Mouse (Mus musculus): ENCODE measurements around the gene Glipr1.

Glipr1 gene

DNA sequence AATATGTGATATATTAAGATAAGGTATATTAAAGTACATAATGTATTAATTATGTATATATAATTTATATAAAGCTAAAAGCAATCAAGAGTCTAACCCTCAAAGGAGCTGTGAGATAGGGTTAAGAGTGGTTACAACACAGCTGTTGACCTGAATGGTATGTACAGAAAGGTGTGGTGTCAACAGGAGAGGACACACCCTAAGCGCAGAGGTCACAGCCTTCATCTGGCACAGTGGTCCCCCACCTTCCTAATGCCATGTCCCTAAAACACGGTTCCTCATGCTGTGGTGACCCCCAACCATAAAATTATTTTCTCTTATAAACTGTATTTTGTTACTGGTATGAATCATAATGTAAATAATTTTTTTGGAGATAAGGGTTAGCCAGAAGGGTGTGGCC lies 1.1 kb downstream of the Glipr1 start:
- no peaks in the 10 kb centered on the region for H3K27me3 ChIP-seq (ENCODE audit: insufficient read depth, low read length)
- no peaks in the 10 kb centered on the region for H3K4me1 ChIP-seq (replicated peaks; ENCODE audit: low read depth, low read length)
- H3K9me3 ChIP-seq (ENCODE audit: low read length), result no peaks in the 10 kb centered on the region
- no peak for TF ChIP-seq POU5F1 (IDR thresholded peaks at IDR 0.05; ENCODE audit: borderline replicate concordance, low read length)
- no peak for TF ChIP-seq NANOG (IDR thresholded peaks at IDR 0.05; ENCODE audit: borderline replicate concordance, low read length)
- no peak for TF ChIP-seq CTCF (conservative IDR thresholded peaks at IDR 0.05; ENCODE audit: low read length)
- no peak overlapping the region for H3K4me3 ChIP-seq (replicated peaks; ENCODE audit: low read length)
- no peaks in the 10 kb centered on the region for H3K36me3 ChIP-seq (ENCODE audit: insufficient read depth, low read length)

DNA sequence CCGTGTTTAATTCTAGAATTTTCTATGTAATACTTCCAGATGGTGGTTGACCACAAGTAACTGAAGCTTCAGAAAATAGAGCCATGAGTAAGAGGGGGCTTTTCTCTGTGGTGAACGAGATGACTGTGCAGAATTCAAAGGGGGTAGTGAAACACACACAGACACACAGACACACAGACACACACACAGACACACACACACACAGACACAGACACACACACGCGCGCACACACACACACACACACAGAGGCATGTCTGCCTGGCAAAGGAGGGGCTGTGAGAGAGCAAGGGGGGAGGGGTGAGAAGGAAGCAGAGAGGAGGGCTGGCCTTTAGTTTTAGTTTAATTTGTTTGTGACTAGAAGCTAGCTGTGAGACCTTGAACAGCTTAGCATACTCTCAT lies 1.9 kb downstream of the Glipr1 start:
- H3K27me3 ChIP-seq (ENCODE audit: insufficient read depth, low read length), result no peaks in the 10 kb centered on the region
- no peaks in the 10 kb centered on the region for H3K4me1 ChIP-seq (replicated peaks; ENCODE audit: low read depth, low read length)

DNA sequence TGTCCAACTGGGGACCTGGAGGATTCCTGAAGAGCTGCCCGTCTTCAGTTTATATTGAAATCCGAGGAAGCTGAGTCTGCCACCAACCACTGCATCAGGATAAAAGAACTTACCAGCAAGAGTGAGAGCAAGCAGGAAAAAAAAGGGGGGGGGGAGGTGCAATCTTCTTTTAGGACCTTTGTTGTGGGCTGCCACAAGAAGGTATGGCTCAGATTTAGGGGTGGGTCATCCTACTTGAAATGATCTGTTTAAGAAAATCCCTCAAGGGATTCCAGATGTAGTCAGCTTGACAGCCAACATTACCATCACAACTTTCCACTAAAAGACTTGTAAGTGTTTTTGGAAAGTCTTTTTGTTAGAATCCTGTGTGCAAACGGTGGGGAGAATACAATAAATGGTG lies 2.7 kb downstream of the Glipr1 start:
- Histone ChIP-seq H3K36me3 (ENCODE audit: insufficient read depth, low read length) (no peaks in the 10 kb centered on the region), H3K27me3 (ENCODE audit: insufficient read depth, low read length) (no peaks in the 10 kb centered on the region), H3K4me3 (replicated peaks; ENCODE audit: low read length) (no peak overlapping the region), H3K4me1 (replicated peaks; ENCODE audit: low read depth, low read length) (no peaks in the 10 kb centered on the region), H3K9me3 (ENCODE audit: low read length) (no peaks in the 10 kb centered on the region)
- no peak for TF ChIP-seq NANOG (IDR thresholded peaks at IDR 0.05; ENCODE audit: borderline replicate concordance, low read length)
- TF ChIP-seq CTCF (conservative IDR thresholded peaks at IDR 0.05; ENCODE audit: low read length), result no peak

More for the DNA sequence above, 1.9 kb downstream of the Glipr1 start:
- Histone ChIP-seq H3K9me3 (ENCODE audit: low read length) (no peaks in the 10 kb centered on the region), H3K4me3 (replicated peaks; ENCODE audit: low read length) (no peak overlapping the region), H3K36me3 (ENCODE audit: insufficient read depth, low read length) (no peaks in the 10 kb centered on the region)
- TF ChIP-seq POU5F1 (IDR thresholded peaks at IDR 0.05; ENCODE audit: borderline replicate concordance, low read length) (no peak), NANOG (IDR thresholded peaks at IDR 0.05; ENCODE audit: borderline replicate concordance, low read length) (no peak), CTCF (conservative IDR thresholded peaks at IDR 0.05; ENCODE audit: low read length) (no peak)

DNA sequence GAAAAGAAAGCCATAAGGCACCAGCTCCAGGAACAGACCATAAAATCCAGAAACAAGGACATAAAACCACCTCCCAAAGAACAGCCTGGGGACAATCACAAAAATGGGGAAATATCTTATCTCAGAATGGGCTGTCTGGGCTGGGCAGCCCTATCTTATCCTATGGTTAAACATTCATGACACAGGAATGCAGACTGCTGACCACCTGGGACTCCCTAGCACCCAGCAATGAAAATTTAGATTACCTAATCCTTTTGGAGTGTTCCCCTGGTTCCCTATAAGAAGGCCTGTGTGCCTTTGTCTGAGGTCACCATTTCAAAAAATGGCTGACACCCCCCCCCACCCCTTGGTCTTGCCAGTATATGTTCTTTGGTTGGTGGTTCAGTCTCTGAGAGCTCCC lies 4.8 kb downstream of the Glipr1 start:
- Histone ChIP-seq H3K36me3 (ENCODE audit: insufficient read depth, low read length) (no peaks in the 10 kb centered on the region), H3K4me3 (replicated peaks; ENCODE audit: low read length) (no peak overlapping the region), H3K4me1 (replicated peaks; ENCODE audit: low read depth, low read length) (no peaks in the 10 kb centered on the region), H3K9me3 (ENCODE audit: low read length) (no peaks in the 10 kb centered on the region), H3K27me3 (ENCODE audit: insufficient read depth, low read length) (no peaks in the 10 kb centered on the region)
- TF ChIP-seq NANOG (IDR thresholded peaks at IDR 0.05; ENCODE audit: borderline replicate concordance, low read length) (no peak), POU5F1 (IDR thresholded peaks at IDR 0.05; ENCODE audit: borderline replicate concordance, low read length) (no peak), CTCF (conservative IDR thresholded peaks at IDR 0.05; ENCODE audit: low read length) (no peak)

DNA sequence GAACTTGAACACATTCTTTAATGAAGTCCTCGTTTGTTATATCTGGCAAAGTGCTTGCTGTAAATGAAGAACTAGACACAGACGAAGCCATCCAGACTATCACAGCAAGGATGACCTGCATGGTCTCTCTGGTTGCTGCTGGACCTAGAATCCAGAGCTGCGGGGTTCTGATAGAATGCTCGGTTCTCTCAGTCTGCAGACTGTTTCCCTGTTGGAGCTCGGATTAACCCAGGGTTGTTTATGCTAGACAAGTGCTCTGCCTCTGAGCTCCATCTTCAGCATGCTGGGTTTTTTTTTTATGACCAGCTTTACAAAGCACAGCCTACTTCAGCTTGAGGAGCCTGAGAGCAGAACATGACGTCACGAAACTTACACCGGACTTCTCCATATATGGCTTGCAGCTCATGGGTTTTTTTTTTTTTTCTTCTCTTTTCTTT lies 5.5 kb downstream of the Glipr1 start:
- no peaks in the 10 kb centered on the region for H3K36me3 ChIP-seq (ENCODE audit: insufficient read depth, low read length)
- H3K4me3 ChIP-seq (replicated peaks; ENCODE audit: low read length), result no peak overlapping the region
- no peaks in the 10 kb centered on the region for H3K27me3 ChIP-seq (ENCODE audit: insufficient read depth, low read length)
- no peaks in the 10 kb centered on the region for H3K4me1 ChIP-seq (replicated peaks; ENCODE audit: low read depth, low read length)
- no peak for TF ChIP-seq NANOG (IDR thresholded peaks at IDR 0.05; ENCODE audit: borderline replicate concordance, low read length)
- no peak for TF ChIP-seq POU5F1 (IDR thresholded peaks at IDR 0.05; ENCODE audit: borderline replicate concordance, low read length)
- no peak for TF ChIP-seq CTCF (conservative IDR thresholded peaks at IDR 0.05; ENCODE audit: low read length)
- H3K9me3 ChIP-seq (ENCODE audit: low read length), result no peaks in the 10 kb centered on the region

DNA sequence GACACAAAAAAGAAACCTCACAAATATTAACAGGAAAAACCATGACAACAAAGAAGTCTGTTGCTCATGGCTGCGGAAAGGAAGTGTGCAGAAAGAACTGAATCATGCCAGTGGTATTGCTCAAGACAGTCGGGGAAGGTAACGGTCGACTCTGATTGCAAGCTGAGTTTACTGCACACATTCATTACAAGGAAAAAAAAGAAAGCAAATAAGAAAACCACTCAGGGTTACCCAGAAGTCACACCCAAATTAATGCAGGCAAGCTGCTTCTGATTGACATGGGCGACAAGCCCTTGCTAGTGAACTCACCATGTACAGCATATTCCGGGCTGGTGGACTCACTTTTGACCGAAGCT lies 5.9 kb downstream of the Glipr1 start:
- H3K27me3 ChIP-seq (ENCODE audit: insufficient read depth, low read length), result no peaks in the 10 kb centered on the region
- H3K9me3 ChIP-seq (ENCODE audit: low read length), result no peaks in the 10 kb centered on the region
- no peak for TF ChIP-seq CTCF (conservative IDR thresholded peaks at IDR 0.05; ENCODE audit: low read length)
- no peak for TF ChIP-seq NANOG (IDR thresholded peaks at IDR 0.05; ENCODE audit: borderline replicate concordance, low read length)
- TF ChIP-seq POU5F1 (IDR thresholded peaks at IDR 0.05; ENCODE audit: borderline replicate concordance, low read length), result no peak
- no peak overlapping the region for H3K4me3 ChIP-seq (replicated peaks; ENCODE audit: low read length)
- H3K4me1 ChIP-seq (replicated peaks; ENCODE audit: low read depth, low read length), result no peaks in the 10 kb centered on the region
- H3K36me3 ChIP-seq (ENCODE audit: insufficient read depth, low read length), result no peaks in the 10 kb centered on the region

DNA sequence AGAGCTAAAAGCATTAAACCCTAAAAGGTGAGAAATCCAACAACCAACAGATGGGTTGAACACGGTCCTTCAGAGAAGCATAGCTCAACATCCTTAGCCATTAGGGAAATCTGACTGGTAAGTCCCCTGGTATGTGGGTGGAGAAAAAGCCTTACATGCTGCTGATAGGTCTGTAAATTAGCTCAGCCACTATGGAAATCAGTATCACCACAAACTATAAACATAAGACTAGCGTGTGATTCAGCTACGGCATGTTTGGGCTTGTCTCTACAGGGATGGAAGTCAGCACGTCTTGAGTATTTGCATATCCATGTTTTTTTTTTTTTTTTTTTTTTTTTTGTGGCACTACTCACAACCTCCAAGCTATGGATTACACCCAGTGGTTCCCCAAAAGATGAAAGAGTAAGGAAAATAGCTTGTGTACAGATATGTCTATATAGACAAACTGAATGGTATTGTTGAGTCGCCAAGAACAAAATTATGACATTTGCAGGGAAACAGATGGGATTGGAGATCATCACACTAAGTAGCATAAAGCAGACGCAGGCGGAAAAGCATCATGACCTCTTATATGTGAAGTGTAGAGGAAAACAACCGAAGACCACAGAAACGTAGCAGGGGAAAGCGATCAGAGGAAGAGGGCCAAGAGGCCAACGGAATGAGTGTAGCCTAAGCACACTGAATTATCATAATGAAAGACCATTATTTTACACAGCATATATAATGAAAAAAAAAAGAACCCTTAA lies 6.5 kb downstream of the Glipr1 start:
- H3K9me3 ChIP-seq (ENCODE audit: low read length), result no peaks in the 10 kb centered on the region
- no peaks in the 10 kb centered on the region for H3K36me3 ChIP-seq (ENCODE audit: insufficient read depth, low read length)
- no peaks in the 10 kb centered on the region for H3K27me3 ChIP-seq (ENCODE audit: insufficient read depth, low read length)
- H3K4me1 ChIP-seq (replicated peaks; ENCODE audit: low read depth, low read length), result no peaks in the 10 kb centered on the region
- TF ChIP-seq CTCF (conservative IDR thresholded peaks at IDR 0.05; ENCODE audit: low read length) (no peak), POU5F1 (IDR thresholded peaks at IDR 0.05; ENCODE audit: borderline replicate concordance, low read length) (no peak), NANOG (IDR thresholded peaks at IDR 0.05; ENCODE audit: borderline replicate concordance, low read length) (no peak)
- no peak overlapping the region for H3K4me3 ChIP-seq (replicated peaks; ENCODE audit: low read length)

DNA sequence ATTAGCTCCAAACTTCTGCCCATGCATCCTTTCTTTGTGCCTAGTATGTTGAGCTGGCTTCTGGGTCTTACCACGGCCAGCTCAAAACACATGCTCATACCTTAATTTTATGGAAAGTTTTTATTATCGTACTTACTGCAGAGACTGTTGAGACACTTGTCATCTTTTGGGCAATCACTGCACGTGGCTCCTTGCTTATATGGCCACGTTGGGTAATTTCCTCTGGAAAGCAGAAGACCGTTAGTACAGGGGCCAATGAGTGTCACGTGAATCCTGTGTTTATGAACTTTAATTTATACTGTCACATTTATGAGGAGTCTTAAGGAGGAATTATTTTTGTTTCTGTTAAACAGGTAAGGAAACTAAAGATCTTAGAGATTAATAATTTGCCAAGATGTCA lies 16.0 kb downstream of the Glipr1 start:
- TF ChIP-seq POU5F1 (IDR thresholded peaks at IDR 0.05; ENCODE audit: borderline replicate concordance, low read length) (no peak), NANOG (IDR thresholded peaks at IDR 0.05; ENCODE audit: borderline replicate concordance, low read length) (no peak), CTCF (conservative IDR thresholded peaks at IDR 0.05; ENCODE audit: low read length) (no peak)
- no peak overlapping the region for H3K4me3 ChIP-seq (replicated peaks; ENCODE audit: low read length)
- H3K36me3 ChIP-seq (ENCODE audit: insufficient read depth, low read length), result peaks cover 80% of the 10 kb centered on the region

DNA sequence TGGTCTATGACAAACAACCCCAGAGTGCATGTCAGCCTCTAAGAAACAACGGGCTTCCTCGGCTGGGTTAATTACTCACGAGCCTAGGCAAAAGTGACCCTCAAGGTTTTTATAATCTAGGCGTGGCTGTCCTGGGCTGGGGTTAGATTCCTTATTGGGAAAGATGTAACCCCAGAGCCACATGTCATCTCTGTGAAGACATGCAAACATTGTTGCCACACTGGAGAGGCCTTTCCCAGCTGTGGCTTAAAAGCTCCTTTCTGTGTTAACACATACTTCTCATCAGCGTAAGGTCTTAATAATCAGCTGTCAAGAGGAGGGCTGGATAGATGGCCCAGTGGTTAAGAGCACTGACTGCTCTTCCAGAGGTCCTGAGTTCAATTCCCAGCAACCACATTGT lies 19.4 kb downstream of the Glipr1 start:
- no peak overlapping the region for H3K4me3 ChIP-seq (replicated peaks; ENCODE audit: low read length)
- no peaks in the 10 kb centered on the region for H3K9me3 ChIP-seq (ENCODE audit: low read length)
- peaks cover 8% of the 10 kb centered on the region for H3K4me1 ChIP-seq (replicated peaks; ENCODE audit: low read depth, low read length)
- H3K27me3 ChIP-seq (ENCODE audit: insufficient read depth, low read length), result no peaks in the 10 kb centered on the region
- H3K36me3 ChIP-seq (ENCODE audit: insufficient read depth, low read length), result peaks cover 97% of the 10 kb centered on the region
- no peak for TF ChIP-seq POU5F1 (IDR thresholded peaks at IDR 0.05; ENCODE audit: borderline replicate concordance, low read length)
- no peak for TF ChIP-seq CTCF (conservative IDR thresholded peaks at IDR 0.05; ENCODE audit: low read length)
- no peak for TF ChIP-seq NANOG (IDR thresholded peaks at IDR 0.05; ENCODE audit: borderline replicate concordance, low read length)

More for the DNA sequence above, 16.0 kb downstream of the Glipr1 start:
- H3K4me1 ChIP-seq (replicated peaks; ENCODE audit: low read depth, low read length), result peaks cover 4% of the 10 kb centered on the region; the same call in 1 of the 2 replicates
- no peaks in the 10 kb centered on the region for H3K9me3 ChIP-seq (ENCODE audit: low read length)
- H3K27me3 ChIP-seq (ENCODE audit: insufficient read depth, low read length), result no peaks in the 10 kb centered on the region
